Mouse (Mus musculus): ENCODE results near the gene Hes1. TPM values are rescaled to one million over a fixed set of nuclear protein-coding genes. Genes with fewer than 3 reads are reported as not detected.
A peak's percentile ranks its signal among the peaks of the same experiment; 100 is the strongest.

Gene Hes1
- 49.8 and 53.5 TPM in 2 replicates for polyA plus RNA-seq (2014; fragmentation: Nextera tagmentation; extraction: Ambion mirVana)

GRCm38 (mm10) chr16:30063984-30064453 lies at the start of gene Hes1:
Hes1 (plus strand) TSS chr16:30064384.
- Histone ChIP-seq H3K4me1 (ENCODE audit: control insufficient read depth, insufficient read depth, low read length) (peaks cover 43% of the 10 kb centered on the region), H3K4me3 (ENCODE audit: low read depth, low read length) (peak within 1 kb of the TSS; percentile 48), H3K9ac (ENCODE audit: low read depth, low read length) (peak within 1 kb of the TSS; percentile 76), H3K4me2 (ENCODE audit: low read depth, low read length) (peak within 1 kb of the TSS; percentile 91), H3K36me3 (ENCODE audit: control insufficient read depth, insufficient read depth, low read length) (no peaks in the 10 kb centered on the region), H3K9me3 (ENCODE audit: control insufficient read depth, low read length) (no peaks in the 10 kb centered on the region), H3K27me3 (replicated peaks; ENCODE audit: control insufficient read depth, insufficient read depth, low read length) (0 out of 2 replicates have a peak, but pooled peaks cover 3% of the 10 kb centered on the region), H3K27ac (replicated peaks; ENCODE audit: low read depth, low read length) (peak within 1 kb of the TSS; percentile 94)
- DNase-seq (ENCODE audit: low spot score) (peak; percentile 97), ATAC-seq (ENCODE audit: low read depth) (peak; percentile 78)
- 0% methylated on average over 27 of the region's 57 CpGs for WGBS

- ATAC-seq (ENCODE audit: low read depth) (no peak), DNase-seq (ENCODE audit: low spot score) (no peak)
- no peaks in the 10 kb centered on the region for H3K9me3 ChIP-seq (ENCODE audit: control insufficient read depth, low read length)
- H3K4me3 ChIP-seq (ENCODE audit: low read depth, low read length): no peak overlapping the region
- peaks cover 36% of the 10 kb centered on the region for H3K4me1 ChIP-seq (ENCODE audit: control insufficient read depth, insufficient read depth, low read length)
- H3K4me2 ChIP-seq (ENCODE audit: low read depth, low read length): no peak overlapping the region
- no peaks in the 10 kb centered on the region for H3K27me3 ChIP-seq (replicated peaks; ENCODE audit: control insufficient read depth, insufficient read depth, low read length)
- no peak overlapping the region for H3K9ac ChIP-seq (ENCODE audit: low read depth, low read length)
- H3K27ac ChIP-seq (replicated peaks; ENCODE audit: low read depth, low read length): no peak overlapping the region
- WGBS: 30% methylated on average over 3 of the region's 3 CpGs
- no peaks in the 10 kb centered on the region for H3K36me3 ChIP-seq (ENCODE audit: control insufficient read depth, insufficient read depth, low read length)
Measured at GRCm38 (mm10) chr16:30016064-30016463, 48.1 kb upstream of the Hes1 start.

- no peak overlapping the region for H3K27ac ChIP-seq (replicated peaks; ENCODE audit: low read depth, low read length)
- no peaks in the 10 kb centered on the region for H3K36me3 ChIP-seq (ENCODE audit: control insufficient read depth, insufficient read depth, low read length)
- 13% methylated on average over 13 of the region's 13 CpGs for WGBS
- H3K27me3 ChIP-seq (replicated peaks; ENCODE audit: control insufficient read depth, insufficient read depth, low read length): no peaks in the 10 kb centered on the region
- DNase-seq (ENCODE audit: low spot score) (peak; percentile 79), ATAC-seq (ENCODE audit: low read depth) (peak; percentile 45; the same call in 1 of the 2 replicates)
- no peaks in the 10 kb centered on the region for H3K9me3 ChIP-seq (ENCODE audit: control insufficient read depth, low read length)
- H3K4me3 ChIP-seq (ENCODE audit: low read depth, low read length): no peak overlapping the region
- peak overlapping the region; percentile 35 for H3K4me2 ChIP-seq (ENCODE audit: low read depth, low read length)
- H3K4me1 ChIP-seq (ENCODE audit: control insufficient read depth, insufficient read depth, low read length): peaks cover 50% of the 10 kb centered on the region
- H3K9ac ChIP-seq (ENCODE audit: low read depth, low read length): 0 out of 2 replicates have a peak overlapping the region, but pooled peaks have one; percentile 9
Measured at GRCm38 (mm10) chr16:30020124-30020523, 44.1 kb upstream of the Hes1 start.

- no peak overlapping the region for H3K4me3 ChIP-seq (ENCODE audit: low read depth, low read length)
- no peaks in the 10 kb centered on the region for H3K9me3 ChIP-seq (ENCODE audit: control insufficient read depth, low read length)
- peaks cover 37% of the 10 kb centered on the region for H3K4me1 ChIP-seq (ENCODE audit: control insufficient read depth, insufficient read depth, low read length)
- WGBS: 34% methylated on average over 6 of the region's 6 CpGs
- ATAC-seq (ENCODE audit: low read depth) (no peak), DNase-seq (ENCODE audit: low spot score) (peak; percentile 48)
- H3K4me2 ChIP-seq (ENCODE audit: low read depth, low read length): peak overlapping the region; percentile 13; the same call in 1 of the 2 replicates
- no peaks in the 10 kb centered on the region for H3K36me3 ChIP-seq (ENCODE audit: control insufficient read depth, insufficient read depth, low read length)
- peak overlapping the region; percentile 52 for H3K27ac ChIP-seq (replicated peaks; ENCODE audit: low read depth, low read length)
- H3K27me3 ChIP-seq (replicated peaks; ENCODE audit: control insufficient read depth, insufficient read depth, low read length): no peaks in the 10 kb centered on the region
- H3K9ac ChIP-seq (ENCODE audit: low read depth, low read length): no peak overlapping the region
Measured at GRCm38 (mm10) chr16:30022352-30022751, 41.8 kb upstream of the Hes1 start.

- Histone ChIP-seq H3K9me3 (ENCODE audit: control insufficient read depth, low read length) (no peaks in the 10 kb centered on the region), H3K4me1 (ENCODE audit: control insufficient read depth, insufficient read depth, low read length) (peaks cover 38% of the 10 kb centered on the region), H3K27ac (replicated peaks; ENCODE audit: low read depth, low read length) (peak overlapping the region; percentile 52), H3K4me2 (ENCODE audit: low read depth, low read length) (0 out of 2 replicates have a peak overlapping the region, but pooled peaks have one; percentile 13), H3K9ac (ENCODE audit: low read depth, low read length) (no peak overlapping the region), H3K4me3 (ENCODE audit: low read depth, low read length) (no peak overlapping the region), H3K27me3 (replicated peaks; ENCODE audit: control insufficient read depth, insufficient read depth, low read length) (no peaks in the 10 kb centered on the region), H3K36me3 (ENCODE audit: control insufficient read depth, insufficient read depth, low read length) (no peaks in the 10 kb centered on the region)
- ATAC-seq (ENCODE audit: low read depth): no peak
- DNase-seq (ENCODE audit: low spot score): peak; percentile 74
- 44% methylated on average over 16 of the region's 16 CpGs for WGBS
Measured at GRCm38 (mm10) chr16:30022890-30023797, 41.0 kb upstream of the Hes1 start.

- Histone ChIP-seq H3K4me3 (ENCODE audit: low read depth, low read length) (no peak overlapping the region), H3K36me3 (ENCODE audit: control insufficient read depth, insufficient read depth, low read length) (no peaks in the 10 kb centered on the region), H3K9me3 (ENCODE audit: control insufficient read depth, low read length) (no peaks in the 10 kb centered on the region), H3K4me1 (ENCODE audit: control insufficient read depth, insufficient read depth, low read length) (peaks cover 38% of the 10 kb centered on the region), H3K4me2 (ENCODE audit: low read depth, low read length) (no peak overlapping the region), H3K9ac (ENCODE audit: low read depth, low read length) (no peak overlapping the region), H3K27me3 (replicated peaks; ENCODE audit: control insufficient read depth, insufficient read depth, low read length) (no peaks in the 10 kb centered on the region), H3K27ac (replicated peaks; ENCODE audit: low read depth, low read length) (no peak overlapping the region)
- 53% methylated on average over 9 of the region's 9 CpGs for WGBS
- ATAC-seq (ENCODE audit: low read depth) (peak; percentile 13; the same call in 1 of the 2 replicates), DNase-seq (ENCODE audit: low spot score) (peak; percentile 49)
Measured at GRCm38 (mm10) chr16:30024681-30025262, 39.4 kb upstream of the Hes1 start.

- ATAC-seq (ENCODE audit: low read depth): no peak
- no peak overlapping the region for H3K27ac ChIP-seq (replicated peaks; ENCODE audit: low read depth, low read length)
- 43% methylated on average over 6 of the region's 6 CpGs for WGBS
Measured at GRCm38 (mm10) chr16:30028184-30028583, 36.0 kb upstream of the Hes1 start.

GRCm38 (mm10) chr16:30029264-30030003 lies 34.8 kb upstream of the Hes1 start:
- Histone ChIP-seq H3K36me3 (ENCODE audit: control insufficient read depth, insufficient read depth, low read length) (no peaks in the 10 kb centered on the region), H3K4me1 (ENCODE audit: control insufficient read depth, insufficient read depth, low read length) (peaks cover 32% of the 10 kb centered on the region), H3K9ac (ENCODE audit: low read depth, low read length) (no peak overlapping the region), H3K4me3 (ENCODE audit: low read depth, low read length) (no peak overlapping the region), H3K4me2 (ENCODE audit: low read depth, low read length) (no peak overlapping the region), H3K9me3 (ENCODE audit: control insufficient read depth, low read length) (no peaks in the 10 kb centered on the region), H3K27me3 (replicated peaks; ENCODE audit: control insufficient read depth, insufficient read depth, low read length) (no peaks in the 10 kb centered on the region), H3K27ac (replicated peaks; ENCODE audit: low read depth, low read length) (no peak overlapping the region)
- DNase-seq (ENCODE audit: low spot score) (no peak), ATAC-seq (ENCODE audit: low read depth) (peak; percentile 48; the same call in 1 of the 2 replicates)
- WGBS: 53% methylated on average over 12 of the region's 12 CpGs

More at GRCm38 (mm10) chr16:30028184-30028583, 36.0 kb upstream of the Hes1 start:
- H3K9ac ChIP-seq (ENCODE audit: low read depth, low read length): no peak overlapping the region
- H3K36me3 ChIP-seq (ENCODE audit: control insufficient read depth, insufficient read depth, low read length): no peaks in the 10 kb centered on the region
- H3K27me3 ChIP-seq (replicated peaks; ENCODE audit: control insufficient read depth, insufficient read depth, low read length): no peaks in the 10 kb centered on the region
- no peak for DNase-seq (ENCODE audit: low spot score)
- no peak overlapping the region for H3K4me2 ChIP-seq (ENCODE audit: low read depth, low read length)
- no peaks in the 10 kb centered on the region for H3K9me3 ChIP-seq (ENCODE audit: control insufficient read depth, low read length)
- peaks cover 23% of the 10 kb centered on the region for H3K4me1 ChIP-seq (ENCODE audit: control insufficient read depth, insufficient read depth, low read length)
- H3K4me3 ChIP-seq (ENCODE audit: low read depth, low read length): no peak overlapping the region

Data from embryonic facial prominence, embryonic 14.5 days (tissue).